24 mouse cellular contexts compared by ENCODE assay signal in the genomic region with DNA sequence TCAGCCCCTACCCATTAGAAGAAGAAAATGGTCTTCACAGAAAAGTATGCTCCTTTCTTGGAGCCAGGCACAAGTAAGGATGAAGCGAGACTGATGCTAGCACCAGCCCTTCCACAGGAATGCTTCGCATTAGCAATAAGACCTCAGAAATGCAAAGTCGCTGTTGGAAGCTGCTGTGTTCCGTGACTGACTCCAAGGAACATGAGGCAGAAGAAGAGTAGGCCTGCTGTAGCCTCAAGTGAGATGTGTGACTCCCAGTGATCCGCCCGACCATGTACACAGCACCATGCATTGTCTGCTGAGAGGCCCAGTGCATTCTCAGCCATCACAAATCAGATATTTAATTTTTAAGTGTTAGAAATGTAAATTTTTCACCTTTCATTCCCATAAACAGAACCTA. TPM values are rescaled to one million over a fixed set of nuclear protein-coding genes. Genes with fewer than 3 reads are reported as not detected.
DNase-seq lines count a peak whose midpoint lies in the region; ATAC-seq and TF ChIP-seq lines count a peak whose summit lies in the region.
"Had no signal": no experiment of that assay in that cellular context is flagged by ENCODE, and none has a peak within 500 bp of the region (broad histone marks: within the 10 kb centered on the region; RNA-seq: fewer than 3 reads in every experiment).

No protein-coding gene starts in this region.

- no peak overlapping the region for H3K4me3 ChIP-seq in layer of hippocampus, adult 2 months
- H3K4me3 ChIP-seq: embryonic facial prominence, embryonic 12.5 days; erythroblast, embryonic 14.5 days; forebrain, embryonic 10.5 days; forebrain, embryonic 12.5 days had no signal

- peak overlapping the region; percentile 50 for H3K27ac ChIP-seq in layer of hippocampus, adult 2 months
- H3K27ac ChIP-seq: embryonic facial prominence, embryonic 12.5 days; forebrain, embryonic 10.5 days; forebrain, embryonic 12.5 days had no signal

- DNase-seq in frontal cortex, postnatal 10 days (ENCODE audit: low spot score in 2 of 2): no peak
- no peak for DNase-seq in layer of hippocampus, adult 2 months (ENCODE audit: low spot score in 2 of 2)
- no peak for DNase-seq in layer of hippocampus, adult 11-12 months (ENCODE audit: low spot score)
- peak; percentile 43 for DNase-seq in right cerebral cortex, adult 18-20 months
- DNase-seq in right cerebral cortex, postnatal 10 days (ENCODE audit: low spot score in 2 of 2): no peak
- peak; percentile 63 for DNase-seq in brain, adult 2 months (ENCODE audit: low read depth, low spot score)
- DNase-seq in adrenal gland, postnatal 4 days (ENCODE audit: low spot score in 2 of 2): no peak
- DNase-seq: adrenal gland, adult 2 months; adrenal gland, postnatal 10 days; adrenal gland, postnatal 25 days; cerebellum, adult 11 months; cerebellum, adult 18-20 months; cerebellum, adult 8-10 months; cerebellum, adult 9-11 months; cerebellum, postnatal 14 days; cerebellum, postnatal 36 days; embryo, embryonic 11 days had no signal

- ATAC-seq in frontal cortex, adult (ENCODE audit: low TSS enrichment): peak; percentile 53
- ATAC-seq: forebrain, embryonic 14.5 days; forebrain, embryonic 16.5 days had no signal

- TF ChIP-seq CTCF in layer of hippocampus, adult 2 months (conservative IDR thresholded peaks at IDR 0.05): no peak

RNA-seq across cellular contexts. Expression of a gene that starts 41.0 kb away (rescaled TPM):
- total RNA-seq in layer of hippocampus, adult 2 months (2021): 100 to 1,000 TPM; 109 to 125 TPM
- 10 to 100 TPM; 51.4 to 67.5 TPM for total RNA-seq in adrenal gland, postnatal 4 days (2021)

Comparison
In these comparisons a context has a peak if more than half of its experiments do, and no peak if none do; other contexts are left out.
1. DNase-seq: peak in right cerebral cortex, adult 18-20 months (single experiment) and brain, adult 2 months (single experiment); none in frontal cortex, postnatal 10 days (0 of 2), layer of hippocampus, adult 2 months (0 of 2), layer of hippocampus, adult 11-12 months (single experiment), right cerebral cortex, postnatal 10 days (0 of 2) and adrenal gland, postnatal 4 days (0 of 2).